Mouse (Mus musculus): ENCODE results near the gene Auh.

Auh gene

DNA sequence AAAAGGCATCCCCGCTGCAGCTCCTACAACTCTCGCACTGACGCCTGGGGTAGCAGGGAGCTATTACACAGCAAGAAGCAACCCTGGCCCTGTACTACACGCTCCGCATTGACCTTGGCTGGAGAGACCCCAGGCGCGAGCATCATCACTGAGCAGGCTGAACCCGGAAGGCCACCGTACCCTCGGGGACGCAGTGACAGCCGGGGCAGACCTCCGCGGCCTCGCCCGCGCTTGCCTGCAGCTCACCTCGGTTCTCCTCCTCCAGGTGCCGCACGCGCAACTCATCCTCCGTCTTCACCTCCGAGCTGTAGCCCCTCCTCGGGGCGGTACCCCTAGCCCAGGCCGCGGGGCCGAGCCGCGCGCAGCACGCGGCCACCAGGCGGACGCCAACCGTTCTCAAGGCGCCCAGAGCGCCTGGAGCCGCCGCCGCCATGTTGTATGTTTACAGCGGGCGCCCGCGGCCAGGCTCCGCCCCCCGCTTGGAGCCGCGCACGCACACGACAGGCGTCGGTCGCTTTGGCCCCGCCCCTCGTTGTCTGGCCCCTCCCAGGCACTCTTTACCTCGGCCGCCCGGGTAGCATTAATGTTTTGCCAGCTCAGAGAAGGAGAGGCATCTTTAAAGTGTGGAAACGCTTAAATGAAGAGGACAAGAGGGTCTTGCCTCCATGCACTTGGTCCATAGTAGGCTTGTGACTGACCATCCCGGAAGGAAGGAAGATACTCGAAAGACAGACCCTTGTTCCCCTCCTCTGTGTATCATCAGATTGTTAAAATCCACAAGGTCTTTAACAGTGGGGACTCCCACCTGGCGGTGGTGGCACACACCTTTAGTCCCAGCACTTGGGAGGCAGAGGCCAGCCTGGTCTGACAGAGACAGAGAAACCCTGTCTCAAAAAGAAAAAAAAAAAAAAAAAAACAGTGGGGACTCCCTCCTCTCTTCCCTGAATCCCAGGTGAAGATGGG, at the start of gene Auh:
Auh (minus strand) TSS at position 473 of the 963 bp plus-strand sequence.
- DNase-seq (ENCODE audit: low spot score), result peak; percentile 89

DNA sequence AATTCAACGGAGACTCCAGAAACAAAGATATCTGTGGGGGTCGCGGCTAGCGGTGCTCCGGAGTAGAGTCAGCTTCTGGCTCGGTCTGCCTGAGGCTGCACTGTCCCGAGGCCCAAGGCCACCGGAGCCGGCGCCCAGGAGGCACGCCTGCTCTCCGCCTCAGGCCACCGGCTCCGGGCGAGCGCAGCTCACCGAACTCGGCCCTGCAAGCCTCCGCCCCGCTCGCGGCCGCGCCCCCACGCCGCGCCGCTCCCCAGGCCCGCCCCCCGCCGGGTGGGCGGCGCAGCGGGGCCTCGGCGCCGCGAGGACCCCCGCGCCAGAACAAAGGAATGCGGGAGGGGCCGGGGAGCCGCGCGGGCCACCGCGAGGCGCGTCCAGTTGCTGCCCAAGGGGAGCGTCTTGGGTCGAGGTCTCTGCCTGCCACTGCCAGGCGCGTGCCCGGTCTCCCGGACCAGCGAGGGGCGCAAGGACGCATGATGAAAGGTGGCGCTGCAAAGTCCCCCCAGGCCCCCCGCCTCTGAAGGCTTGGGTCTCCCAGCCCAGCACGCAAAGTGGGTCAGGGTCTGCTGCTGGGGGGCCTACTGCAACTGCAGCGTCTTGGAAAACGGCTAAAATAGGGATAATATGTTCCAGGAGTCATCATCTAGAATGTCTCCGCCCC, 49.0 kb upstream of the Auh start:
- peak; percentile 49 for DNase-seq (ENCODE audit: low spot score)

DNA sequence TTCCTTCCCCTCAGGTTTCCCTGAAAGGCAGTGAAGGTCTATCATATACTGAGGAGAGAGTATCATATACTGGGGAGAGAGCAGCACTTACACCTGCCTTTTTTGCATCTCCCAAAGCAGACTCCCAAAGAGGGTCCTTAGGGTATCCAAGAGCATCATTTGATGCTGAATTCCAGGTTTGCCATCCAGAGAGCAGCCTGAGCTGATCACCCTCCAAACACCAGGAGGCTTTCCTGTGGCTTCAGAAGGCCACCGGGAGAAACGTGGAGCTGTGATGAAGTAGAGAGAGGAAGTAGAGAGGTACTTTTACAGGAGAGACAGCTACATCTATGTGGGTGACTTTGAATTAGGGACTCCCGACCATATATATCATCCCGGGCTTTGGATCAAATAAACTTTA, 48.3 kb upstream of the Auh start:
- peak; percentile 30 for DNase-seq (ENCODE audit: low spot score)

DNA sequence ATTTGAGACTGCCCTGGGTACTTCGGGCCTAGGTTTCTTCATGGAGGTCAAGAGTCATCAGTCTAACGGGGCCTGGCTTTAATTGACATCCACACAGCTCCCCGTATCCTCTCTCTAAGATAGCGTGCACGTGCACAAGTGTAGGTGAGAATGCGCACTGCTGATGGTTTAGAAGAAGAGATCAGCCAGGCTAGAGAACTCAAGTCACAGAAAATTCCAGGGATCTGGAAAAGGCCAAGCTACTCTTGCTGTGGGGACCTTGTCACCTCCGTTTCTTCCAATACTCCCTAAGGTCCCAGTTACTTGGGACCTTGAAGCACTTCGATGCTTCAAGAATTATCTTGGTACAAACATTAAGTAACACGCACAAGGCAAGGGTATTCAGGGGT, 47.7 kb upstream of the Auh start:
- no peak for DNase-seq (ENCODE audit: low spot score)

DNA sequence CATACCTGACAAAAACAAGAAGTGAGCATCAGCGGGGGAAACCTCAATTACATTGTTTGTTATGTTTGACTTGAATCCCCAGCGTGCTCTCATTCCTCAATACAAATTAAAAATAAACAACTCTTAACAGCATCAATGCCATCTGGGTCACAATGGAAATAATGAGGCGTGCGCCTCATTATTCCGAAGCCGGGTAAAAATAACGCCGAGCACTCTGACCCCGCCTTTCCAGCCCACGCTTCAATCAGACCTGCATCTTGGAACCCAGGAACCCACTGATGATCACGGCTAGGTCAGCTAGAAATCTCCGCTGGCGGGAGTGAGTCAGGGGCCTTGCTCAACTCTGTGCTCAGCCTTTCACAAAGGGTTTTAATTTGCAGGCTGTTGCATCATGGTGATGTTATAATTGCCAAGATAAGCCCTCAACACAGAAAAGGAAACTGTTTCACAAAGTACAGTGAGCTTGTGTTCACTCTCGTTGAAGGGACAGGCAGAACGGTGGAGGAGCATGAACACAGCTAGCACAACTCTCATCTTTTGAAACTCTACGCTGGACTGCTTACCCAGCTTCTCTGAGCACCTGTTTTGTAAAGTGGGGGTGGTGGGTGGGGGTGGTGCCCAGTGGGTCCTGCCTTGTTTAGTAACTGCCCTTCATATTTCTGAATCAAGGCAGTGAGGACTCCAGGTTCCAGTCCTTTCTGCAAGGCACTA, 47.2 kb upstream of the Auh start:
- DNase-seq (ENCODE audit: low spot score), result peak; percentile 86

DNA sequence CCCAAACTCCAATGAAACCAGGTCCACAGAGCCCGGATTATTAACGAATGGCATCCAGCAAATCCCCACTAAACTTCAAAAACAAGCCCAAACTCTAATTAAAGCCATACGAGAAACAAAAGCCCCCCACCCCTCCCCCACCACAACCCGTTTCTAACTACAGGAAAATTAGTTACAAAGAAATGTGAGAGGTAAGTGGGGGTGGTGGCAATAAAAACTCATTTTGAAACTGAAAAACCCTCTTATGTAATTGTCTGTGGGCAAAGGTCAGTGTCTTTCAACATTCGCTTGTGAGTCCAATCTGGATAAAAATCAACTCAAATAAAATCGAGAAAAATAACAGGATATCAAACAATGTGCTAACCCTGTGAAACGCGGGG, 46.6 kb upstream of the Auh start:
- DNase-seq (ENCODE audit: low spot score), result peak; percentile 77

DNA sequence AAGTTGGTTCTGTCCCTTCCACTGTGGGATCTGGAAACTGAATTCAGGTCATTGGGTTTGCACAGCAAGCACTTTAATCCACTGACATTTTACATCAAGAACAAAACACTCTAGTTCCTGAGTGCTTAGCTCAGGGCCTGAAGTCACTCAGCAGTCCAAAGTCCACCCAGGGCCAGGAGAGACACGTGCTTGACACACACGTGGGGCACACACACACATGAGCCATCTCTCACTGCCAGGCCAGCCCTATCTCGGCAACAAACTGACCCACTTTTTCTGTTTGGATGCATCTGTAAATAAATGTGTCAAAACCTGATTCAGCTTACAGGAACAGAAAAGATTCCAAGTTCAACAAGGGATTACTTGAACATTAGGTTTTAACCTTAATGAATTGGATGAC, 45.2 kb upstream of the Auh start:
- DNase-seq (ENCODE audit: low spot score), result peak; percentile 50

DNA sequence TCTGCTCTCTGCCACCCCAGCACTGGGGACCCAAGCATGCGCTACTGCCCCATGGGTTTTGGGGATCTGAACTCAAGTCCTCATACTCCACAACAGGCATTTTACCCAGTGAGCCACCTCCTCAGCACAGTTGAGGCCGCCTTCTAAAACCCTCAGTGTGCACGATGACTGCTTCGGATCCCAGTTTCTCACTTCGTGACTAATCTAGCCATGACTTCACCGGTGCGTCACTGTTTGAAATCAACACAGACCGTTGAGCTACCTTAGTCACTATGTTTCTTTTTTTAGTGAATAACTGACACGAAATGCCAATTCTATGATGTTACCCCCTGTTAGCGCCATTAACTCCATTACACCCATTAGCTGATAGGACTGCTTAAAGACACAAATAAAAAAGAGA, 43.9 kb upstream of the Auh start:
- DNase-seq (ENCODE audit: low spot score), result no peak

DNA sequence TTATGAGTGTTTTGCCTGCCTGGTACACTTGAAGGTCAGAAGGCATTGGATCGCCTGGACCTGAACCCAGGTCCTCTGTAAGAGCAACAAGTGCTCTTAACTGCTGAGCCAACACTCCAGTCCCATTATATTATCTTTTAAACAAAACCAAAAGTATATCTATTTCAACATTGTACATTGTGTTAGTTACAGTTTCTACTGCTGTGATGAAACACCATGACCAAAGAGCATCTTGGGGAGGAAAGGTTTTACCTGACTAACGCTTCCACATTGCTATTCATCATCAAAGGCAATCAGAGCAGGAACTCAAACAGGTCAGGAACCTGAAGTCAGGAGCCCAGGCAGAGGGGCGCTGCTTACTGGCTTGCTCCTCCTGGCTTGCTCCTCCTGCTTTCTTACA, 43.1 kb upstream of the Auh start:
- no peak for DNase-seq (ENCODE audit: low spot score)

DNA sequence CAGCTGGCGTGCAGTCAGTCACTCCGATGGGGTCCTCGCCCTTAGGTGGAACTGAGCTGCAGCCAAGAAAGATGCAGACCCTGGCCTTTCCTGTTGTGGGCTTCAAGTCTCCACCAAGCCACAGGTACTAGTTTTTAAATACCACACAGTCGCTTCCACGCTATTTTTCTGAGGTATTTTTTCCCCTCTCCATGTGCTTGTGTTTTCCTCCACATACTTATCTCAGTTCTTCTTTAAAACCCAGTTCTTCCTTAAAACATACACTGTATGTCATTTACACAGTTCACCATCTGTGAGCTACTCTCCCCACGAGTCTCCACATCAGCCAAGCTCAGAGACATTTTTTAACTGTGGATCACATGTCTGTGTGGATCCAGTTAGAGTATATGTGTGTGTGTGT, 41.4 kb upstream of the Auh start:
- DNase-seq (ENCODE audit: low spot score), result no peak

DNA sequence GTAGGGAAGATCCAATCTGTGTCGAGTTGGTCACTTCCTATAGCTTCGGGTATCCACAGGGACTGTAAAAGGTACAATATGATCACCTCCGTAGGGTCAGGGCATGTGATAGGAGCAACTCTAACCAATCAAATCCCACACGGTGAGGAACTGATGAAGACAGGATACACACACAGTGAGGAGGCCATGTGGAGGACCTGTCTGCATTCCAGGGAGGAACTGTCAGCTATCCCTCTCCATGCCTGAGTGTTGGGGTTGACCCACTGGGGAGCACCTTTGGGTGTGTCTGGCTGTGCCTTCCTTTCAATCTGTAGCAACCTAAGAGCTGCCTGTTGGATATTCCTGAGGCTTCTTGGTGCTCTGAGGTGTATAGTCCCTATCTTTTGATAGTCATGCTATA, 33.4 kb upstream of the Auh start:
- no peak for DNase-seq (ENCODE audit: low spot score)

DNA sequence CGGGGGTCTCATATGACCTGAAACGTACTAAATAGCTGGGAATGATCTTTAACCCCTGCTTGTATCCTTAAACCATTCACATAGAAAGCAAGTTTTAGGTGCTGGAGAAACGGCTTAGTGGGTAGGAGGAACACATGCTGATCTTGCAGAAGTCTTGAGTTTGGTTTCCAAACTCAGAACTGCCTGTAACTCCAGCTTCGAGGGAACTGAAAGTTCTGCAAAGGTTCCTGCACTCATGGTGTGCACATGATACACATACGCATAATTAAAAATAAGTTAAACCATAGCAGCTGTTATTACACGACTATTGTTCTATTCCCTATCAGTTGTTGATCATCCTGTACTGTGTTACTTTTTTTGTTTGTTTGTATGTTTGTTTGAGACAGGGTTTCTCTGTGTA, 32.9 kb upstream of the Auh start:
- DNase-seq (ENCODE audit: low spot score), result no peak

DNA sequence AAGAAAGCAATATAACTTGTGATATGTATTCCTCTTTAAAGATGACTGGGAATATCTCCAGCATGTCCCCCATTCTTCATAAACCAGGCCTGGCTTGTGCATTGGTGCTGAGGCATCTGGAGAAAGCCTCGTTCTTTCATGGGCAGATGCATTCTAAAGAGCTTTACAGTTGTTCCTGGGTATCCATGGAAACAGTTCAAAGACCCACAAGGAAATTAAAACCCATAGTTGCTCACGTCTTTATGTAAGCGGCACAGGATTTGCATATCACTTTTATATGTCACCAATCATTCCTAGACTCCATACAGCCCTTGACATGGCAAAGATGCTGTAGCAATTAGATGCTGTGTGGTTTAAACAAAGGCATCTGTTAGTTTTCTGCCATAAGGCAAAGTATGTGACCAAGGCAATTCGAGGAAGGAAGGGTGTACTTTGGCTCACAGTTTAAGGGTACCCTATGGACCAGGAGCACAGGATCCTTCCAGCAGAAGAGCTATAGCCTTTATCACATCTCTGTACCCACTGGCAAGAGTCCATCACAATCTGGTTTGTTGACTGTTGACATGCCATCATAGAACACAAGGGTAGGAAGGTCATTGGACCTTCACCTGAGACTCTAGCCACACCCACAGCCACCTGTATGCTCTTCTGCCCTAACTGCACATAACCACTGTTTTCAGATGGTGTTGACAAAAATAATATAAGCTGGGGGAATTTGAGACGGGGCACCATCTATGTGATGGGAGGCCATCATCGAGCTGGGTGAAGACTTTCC, 24.5 kb upstream of the Auh start:
- no peak for DNase-seq (ENCODE audit: low spot score)

DNA sequence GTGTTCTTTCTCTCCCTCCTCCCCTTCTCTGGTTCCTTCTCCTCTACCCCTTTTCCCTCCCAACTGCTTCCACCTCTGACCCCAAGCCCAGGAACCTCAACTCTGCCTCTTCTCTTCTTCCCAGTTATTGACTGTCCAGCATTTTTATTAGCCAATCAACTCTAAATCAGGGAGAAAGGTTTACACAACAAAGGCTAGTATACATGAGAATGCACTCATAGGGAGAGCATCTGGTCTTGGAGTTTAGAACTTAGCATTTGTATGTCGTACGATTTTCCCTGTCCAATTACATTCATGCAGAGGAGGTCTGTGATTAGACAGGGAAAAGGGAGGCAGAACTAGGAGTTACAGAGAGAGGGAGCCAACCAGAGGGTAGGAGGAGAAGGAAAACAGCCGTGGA, 19.7 kb upstream of the Auh start:
- DNase-seq (ENCODE audit: low spot score), result peak; percentile 32

DNA sequence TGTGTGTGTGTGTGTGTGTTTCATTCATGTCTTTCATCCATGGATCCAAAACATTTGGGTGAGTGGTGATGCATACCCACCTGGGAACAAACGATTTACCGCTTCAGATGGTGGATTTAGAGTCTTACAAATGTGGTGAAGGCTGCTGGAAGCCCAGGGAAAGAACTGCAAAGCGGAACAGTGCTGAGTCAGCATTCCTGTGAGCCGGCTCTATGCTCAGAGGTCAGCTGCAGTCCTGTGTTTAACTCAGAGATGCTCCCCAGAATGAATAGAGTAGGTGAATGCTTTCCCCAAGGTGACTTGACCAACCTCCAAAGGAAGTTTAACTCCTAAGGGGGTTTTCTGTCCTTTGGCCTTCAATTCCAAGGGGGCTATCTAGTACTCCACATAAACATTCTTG, 18.1 kb upstream of the Auh start:
- peak; percentile 19 for DNase-seq (ENCODE audit: low spot score)

DNA sequence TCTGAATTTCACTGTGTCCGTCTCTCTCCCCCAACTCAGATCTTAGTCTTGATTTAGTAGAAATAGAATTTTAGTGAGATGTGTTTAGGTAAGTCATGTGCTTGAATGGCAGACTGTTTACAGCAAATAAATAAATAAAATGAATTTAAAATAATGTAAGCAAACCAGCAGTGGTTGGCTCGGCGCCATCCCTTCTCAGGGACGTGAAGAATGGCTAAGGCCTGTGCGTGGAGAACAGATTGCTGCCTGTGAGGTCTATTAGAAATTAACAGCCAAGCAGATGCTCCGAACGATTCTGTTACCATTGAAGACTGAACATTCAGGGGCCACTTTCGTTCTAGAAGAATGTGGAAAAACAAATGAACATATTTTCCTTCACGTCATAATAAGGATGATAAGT, 16.3 kb upstream of the Auh start:
- DNase-seq (ENCODE audit: low spot score), result no peak

DNA sequence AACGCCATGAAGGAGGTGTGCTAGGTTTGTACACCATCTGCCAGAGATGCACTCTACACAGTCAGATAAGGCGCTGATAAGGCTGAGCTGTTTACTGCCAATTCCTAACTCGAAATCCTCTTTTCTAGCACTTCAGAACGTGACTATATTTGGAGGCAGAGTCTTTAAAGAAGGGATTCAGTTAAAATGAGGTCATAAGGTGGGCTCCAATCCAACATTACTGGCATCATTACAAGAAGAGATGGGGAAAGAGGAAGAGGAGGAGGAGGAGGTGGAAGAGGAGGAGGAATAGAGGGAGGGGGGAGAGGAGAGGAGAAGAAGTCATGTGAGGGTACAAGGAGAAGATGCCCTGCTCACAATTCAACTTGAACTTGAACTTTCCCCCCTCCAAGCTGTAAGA, 14.6 kb upstream of the Auh start:
- DNase-seq (ENCODE audit: low spot score), result peak; percentile 32

DNA sequence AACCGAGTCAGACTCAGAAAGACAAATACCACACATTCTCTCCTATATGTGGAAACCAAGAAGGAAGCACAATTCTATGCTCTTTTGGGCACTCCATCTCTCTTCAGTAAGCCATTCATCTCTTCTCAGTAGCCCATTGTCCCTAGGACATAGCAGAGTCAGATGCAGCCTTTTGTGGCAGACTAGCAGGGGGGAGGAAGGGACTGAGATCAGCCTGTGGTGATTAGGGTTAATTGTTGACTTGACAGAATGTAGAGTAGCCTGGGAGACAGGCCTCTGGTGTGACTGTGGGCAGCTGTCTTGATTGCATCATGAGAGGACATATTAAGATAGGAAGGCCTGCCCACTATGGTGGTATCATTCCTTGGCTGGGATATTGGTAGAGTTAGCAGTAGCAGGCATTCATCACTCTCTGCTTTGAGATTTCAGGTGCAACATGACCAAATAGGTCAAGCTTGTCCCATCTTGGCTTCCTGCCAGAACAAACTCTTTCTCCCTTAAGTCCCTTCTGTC, 13.5 kb upstream of the Auh start:
- DNase-seq (ENCODE audit: low spot score), result no peak

DNA sequence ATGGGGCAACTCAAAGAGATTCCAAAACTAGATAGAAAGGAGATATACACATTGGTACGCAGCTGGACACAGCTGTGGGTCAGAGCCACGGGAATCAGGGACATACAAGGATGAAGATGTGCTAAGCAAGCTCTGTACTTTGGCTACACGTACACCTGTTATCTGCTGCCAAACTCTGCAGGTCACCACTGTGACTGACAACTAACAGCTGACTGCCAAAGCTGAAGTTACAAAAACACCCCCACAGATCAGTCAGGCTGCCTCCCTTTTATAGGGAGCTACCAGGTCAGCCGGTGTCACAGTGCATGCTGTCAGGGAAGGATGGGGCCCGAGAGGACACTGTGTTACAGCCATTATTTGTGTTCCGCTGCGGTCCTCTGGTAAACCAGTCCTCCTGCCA, 11.5 kb upstream of the Auh start:
- DNase-seq (ENCODE audit: low spot score), result no peak

DNA sequence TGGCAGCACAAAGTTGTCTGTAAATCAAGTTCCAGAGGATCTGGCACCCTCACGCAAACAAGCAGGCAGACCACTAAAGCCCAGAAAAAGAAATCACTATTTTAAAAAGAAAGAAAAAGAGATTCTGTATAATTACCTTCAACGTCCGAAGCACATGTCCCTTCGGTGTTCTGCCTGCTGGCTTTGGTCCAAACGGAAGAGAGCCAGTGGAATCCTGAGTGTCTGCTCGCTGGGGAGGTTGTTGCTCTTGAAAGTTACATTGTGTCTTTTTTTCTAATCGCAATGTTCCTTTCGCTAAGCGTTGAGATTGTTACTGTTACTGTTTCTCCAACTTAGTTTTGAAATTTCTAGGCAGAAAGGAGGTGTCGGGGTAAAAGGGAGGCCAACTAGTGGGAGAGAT, 1.1 kb upstream of the Auh start:
- DNase-seq (ENCODE audit: low spot score), result no peak

DNA sequence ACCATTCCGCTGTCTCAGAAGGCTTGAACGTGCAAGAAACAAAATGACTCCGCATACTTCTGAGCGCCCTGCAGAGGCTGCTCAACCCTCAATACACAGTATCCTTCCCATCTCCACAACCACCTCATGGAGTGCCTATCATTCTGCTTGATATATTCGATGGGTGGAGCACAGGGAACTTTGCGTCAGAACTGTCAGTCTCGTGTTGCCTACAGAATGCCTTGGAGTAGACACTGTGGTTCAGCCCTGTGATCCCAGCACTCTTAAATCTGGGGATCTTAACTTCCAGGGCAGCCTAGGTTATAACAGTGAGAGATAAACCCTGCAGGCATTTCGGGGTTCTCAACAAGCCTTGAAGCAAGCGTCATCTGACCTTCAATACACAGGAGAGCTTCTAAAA, 1.1 kb downstream of the Auh start:
- no peak for DNase-seq (ENCODE audit: low spot score)

DNA sequence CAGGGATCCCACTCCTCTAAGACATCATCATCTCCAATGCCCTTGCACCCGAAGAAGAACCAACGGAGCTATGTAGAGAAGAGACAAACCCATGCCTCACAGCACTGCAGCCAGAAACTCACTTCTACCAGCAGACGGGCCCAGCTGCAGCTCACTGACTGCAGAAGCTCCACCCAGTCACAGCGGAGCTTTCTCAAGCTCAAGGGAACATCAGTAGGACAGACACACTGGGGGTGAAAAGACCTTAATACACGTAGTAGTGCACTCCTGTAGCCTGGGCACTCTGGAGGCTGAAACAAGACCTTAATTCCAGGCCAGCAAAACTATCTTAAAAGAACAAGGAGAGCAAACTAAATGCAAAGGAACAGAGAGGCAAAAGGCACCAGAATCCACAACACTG, 5.0 kb downstream of the Auh start:
- no peak for DNase-seq (ENCODE audit: low spot score)
